Mouse (Mus musculus) NIH3T3 (cell line): ENCODE results near the gene Socs2.

Source experiments
- DNase-seq: peaks from one replicate; pipeline ENCODE4 v3.0.0-alpha.2; 2012; ENCODE audit warnings: low read depth

Socs2 gene

DNA sequence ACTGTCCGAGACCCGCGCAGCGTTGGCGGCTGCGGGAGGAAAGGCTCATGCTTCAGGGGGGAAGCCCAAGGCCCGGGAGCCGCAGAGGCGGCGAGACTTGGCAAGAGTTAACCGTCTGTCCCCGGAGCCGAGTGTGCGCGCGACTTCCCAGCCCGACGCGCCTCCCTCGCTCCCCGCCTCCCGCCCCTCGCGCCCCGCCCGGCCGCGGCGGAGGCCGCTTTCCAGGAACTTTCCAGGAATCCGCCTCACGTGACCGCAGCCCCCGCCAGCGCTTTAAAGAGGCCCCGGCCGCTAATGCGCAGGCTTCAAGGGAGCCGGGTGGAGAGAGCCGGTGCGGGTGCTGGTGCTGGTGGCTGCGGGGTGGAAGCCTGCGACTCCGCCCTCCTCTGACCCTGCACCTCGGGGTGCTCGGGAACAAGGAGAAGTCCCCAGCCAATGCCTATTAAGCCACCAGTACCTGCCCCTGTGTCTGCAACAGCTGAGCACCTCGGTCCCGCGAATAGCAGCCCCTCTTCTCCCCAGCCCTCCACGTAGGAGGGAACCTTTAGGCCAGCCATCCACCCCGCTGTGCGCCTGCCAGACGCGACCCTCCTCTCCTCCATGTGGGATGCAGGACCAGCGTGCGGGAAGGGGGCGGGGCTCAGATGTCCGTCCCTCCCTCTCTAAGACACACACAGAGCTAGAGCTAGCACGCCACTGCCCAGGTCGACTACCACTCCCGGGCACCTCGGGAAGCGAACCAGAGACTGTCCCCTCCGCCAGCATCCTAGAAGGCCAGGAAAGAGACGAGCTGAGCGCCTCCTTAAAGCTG, at the start of gene Socs2:
Gene Socs2 (minus strand): TSS at position 496 of the 811 bp plus-strand sequence.
- DNase-seq, result peak; percentile 96

DNA sequence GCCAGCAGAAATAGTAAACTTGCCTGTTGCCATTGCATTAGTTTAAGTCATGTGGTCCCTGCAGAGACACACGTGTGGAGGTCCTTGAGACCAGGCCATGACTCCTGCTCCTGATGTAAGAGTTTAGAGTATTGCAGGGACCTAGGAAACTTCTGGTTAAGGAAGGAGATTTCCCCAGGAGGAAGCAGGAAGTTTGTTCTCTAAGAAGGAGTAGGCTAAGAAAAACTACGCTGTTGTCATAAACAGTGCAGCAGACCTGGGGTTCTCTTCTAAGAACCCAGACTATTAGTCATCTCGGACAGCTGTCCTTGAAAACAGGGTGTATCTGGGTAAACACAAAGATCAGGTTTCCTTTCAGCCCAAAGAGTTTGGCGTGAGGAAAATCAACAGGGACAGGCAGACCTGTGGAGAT, 48.5 kb upstream of the Socs2 start:
- DNase-seq, result no peak

DNA sequence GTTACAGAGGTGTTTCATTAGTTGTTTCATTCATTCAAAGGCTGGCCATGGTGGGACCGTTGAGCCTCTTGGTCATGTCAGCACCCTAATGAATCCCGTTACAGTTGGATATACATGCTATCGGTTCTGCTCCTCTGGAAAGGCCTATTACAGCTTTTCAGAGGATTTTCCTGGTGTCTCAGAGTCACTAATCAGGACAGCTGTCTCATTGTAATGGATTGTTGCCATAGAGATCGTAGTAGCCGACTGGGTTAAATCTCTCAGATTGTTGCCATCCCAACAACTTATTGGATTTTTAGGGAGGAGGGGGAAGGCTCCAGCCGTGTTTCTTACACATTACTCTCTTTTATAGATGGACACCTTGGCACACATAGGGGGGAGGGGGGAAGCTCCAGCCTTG, 47.5 kb upstream of the Socs2 start:
- DNase-seq, result no peak

DNA sequence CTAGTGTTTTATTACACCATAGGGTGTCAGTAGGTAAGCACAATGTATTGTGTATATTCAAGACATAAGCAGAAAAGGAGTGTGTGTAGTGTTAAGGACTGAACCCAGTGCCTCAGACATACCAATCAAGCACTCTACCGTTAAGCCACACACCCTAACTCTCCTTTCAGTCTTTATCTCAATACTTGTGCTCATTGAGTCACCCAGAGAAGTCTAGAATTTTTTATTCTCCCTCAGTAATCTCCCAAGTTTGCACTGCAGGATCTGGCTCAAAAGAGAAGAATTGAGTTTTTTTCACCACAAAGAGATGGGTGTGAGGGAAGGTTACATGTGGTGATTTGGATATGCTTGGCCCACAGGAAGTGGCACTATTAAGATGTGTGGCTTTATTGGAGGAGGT, 45.3 kb upstream of the Socs2 start:
- DNase-seq, result no peak

DNA sequence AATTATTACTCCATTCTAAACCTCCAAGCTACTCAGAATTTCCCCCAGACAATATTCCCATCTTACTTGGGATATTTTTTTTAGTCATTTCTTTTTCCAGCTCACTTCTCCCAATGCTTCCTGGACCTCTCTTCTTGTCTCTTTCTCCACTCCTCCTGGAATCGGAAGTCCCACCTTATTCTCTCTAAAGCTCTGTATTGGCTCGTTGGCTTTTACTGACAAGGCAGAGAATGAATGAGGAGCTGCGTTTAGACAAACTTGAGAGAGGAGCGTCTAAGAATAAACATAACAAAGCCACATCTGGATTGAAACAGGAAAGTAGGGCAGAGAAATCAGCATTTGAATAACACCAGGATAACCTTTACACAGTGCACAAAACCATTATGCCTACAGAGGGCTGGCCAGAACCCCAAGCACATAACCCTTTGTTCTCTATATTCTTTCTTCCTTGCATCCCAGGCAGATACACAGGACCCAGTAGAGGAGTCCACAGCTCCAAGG, 44.1 kb upstream of the Socs2 start:
- no peak for DNase-seq

DNA sequence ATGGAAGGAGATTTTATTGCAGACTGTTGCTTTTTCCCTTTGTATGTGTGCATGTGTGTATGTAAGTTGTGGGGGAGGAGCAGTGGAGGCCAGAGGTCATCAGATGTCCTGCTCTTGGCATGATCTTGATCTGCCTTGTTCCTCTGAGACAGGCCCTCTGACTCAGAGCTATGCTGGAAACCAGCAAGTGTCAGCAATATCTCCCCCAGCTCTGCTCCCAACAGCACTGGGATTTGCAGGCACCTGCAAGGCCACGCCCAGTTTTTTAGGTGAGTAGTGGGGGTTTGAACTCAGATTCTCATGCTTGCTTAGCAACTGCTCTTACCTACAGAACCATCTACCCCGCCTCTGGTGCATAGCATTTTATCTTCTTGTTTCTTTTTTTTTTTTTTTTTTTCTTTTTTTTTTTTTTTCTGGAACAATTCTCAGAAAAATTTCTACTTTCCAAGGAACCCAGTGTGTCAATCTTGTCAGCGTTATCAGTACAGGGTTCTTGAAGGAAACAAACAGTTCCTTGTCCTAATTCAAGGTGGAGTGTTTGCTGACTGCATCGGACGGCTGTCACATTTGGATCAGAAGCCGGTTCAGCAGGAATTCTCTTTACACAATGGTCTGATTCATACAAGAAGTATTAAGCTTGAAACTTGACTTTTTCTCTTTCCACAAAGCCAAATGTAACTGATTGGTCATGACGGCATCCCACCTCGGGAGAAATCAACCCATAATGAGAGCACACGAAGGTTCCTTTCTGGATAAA, 41.2 kb upstream of the Socs2 start:
- DNase-seq, result no peak

DNA sequence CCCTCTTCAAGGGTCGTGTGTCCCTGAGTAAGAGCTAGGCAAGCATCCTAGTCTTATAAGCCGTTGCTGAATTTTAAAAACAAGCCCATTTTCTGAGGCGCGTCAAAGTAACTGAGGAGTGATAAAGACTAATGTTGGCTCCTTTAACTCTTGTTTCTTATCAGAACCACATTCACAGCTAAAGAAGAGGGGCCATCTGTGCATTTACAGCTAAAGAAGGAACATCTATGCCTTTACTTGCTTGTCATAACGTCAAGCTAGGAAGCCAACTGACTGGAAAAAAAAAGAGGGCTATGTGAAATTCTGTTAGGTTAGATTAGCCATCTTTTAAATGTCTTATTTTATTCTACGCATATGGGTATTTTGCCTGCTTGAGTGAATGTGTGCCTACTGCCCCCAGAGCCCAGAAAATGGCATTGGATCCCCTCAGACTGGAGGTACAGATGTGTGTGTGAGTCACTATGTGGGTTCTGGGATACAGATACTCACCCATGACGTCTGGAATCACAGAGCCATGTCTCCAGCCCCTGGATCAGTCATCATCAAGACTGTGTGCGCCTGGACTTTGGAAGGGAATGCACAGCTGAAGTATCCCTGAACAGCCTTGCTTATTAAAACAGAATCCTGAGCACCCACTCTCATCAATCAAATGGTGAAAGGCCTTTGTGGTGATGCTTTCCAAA, 40.5 kb upstream of the Socs2 start:
- no peak for DNase-seq

DNA sequence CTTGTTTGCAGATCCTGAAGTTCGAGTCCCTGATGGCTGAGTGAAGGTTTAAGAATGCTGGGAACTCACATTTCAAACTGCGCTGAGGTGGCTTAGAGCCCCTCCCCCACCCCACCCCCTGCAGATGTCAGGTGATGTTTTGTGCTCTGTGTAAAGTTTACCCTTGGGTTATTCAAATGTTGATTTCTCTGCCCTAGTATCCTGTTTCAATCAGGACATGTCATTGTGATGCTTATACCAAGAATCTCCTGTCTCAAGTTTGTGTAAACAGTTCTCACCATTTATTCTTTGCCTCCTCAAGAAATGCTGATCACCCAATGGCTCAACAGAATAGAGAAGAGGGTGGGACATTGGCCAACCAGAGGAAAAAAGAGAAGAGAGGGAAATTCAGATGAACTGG, 39.1 kb upstream of the Socs2 start:
- DNase-seq, result no peak

DNA sequence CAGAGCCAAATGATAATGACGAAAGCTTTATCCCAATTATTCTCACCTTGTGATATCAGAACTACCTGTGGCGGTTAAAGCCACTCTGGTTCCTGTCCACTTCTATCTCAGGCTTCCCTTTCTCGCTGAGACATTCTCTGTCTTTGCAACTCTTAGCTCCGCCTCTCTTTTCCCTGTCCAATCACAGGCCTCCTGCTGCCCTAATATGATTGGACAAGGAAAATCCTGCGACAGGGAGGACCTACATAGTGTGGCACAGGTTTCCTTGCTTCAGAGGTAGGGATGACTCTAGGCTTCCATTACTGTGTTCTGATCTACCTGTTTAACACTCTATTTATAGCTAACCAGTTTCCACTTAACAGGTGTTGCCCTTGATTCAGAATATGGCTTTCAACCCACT, 36.3 kb upstream of the Socs2 start:
- DNase-seq, result no peak

DNA sequence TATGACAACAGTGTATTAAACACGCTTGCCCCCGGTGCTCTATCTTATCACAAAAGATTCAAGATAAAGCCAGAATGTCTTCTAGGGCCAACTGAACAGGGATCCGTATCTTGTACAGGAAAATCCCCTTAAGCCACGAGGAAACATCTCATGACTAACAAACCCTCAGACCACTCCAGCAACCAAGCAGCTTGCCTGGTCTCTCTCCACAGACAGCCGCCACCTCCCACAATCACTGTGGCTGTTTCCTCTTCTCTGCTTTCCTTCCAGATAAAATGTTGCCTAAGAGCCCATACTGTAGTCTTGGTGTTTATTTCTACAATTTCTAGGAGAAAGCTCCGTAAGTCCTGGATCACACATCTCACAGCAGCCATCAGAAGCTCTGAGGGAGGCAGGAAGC, 32.1 kb upstream of the Socs2 start:
- DNase-seq, result no peak

DNA sequence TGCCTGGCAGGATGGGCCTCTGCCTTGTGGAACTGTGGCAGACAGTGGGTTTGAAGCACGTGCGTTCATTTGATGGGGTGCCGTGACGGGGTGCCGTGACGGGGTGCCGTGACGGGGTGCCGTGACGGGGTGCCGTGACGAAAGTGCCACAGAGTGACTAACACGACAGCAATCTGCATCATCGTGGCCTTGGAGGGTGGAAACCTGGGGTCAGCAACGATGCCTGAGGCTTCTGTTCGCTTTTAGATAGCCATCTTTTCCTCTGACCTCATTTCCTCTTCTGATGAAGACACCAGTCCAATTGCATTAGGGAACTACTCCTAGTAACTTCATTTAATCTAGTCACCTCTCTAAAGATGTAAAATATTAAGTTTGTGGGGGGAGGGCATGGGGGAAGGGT, 31.0 kb upstream of the Socs2 start:
- DNase-seq, result no peak

DNA sequence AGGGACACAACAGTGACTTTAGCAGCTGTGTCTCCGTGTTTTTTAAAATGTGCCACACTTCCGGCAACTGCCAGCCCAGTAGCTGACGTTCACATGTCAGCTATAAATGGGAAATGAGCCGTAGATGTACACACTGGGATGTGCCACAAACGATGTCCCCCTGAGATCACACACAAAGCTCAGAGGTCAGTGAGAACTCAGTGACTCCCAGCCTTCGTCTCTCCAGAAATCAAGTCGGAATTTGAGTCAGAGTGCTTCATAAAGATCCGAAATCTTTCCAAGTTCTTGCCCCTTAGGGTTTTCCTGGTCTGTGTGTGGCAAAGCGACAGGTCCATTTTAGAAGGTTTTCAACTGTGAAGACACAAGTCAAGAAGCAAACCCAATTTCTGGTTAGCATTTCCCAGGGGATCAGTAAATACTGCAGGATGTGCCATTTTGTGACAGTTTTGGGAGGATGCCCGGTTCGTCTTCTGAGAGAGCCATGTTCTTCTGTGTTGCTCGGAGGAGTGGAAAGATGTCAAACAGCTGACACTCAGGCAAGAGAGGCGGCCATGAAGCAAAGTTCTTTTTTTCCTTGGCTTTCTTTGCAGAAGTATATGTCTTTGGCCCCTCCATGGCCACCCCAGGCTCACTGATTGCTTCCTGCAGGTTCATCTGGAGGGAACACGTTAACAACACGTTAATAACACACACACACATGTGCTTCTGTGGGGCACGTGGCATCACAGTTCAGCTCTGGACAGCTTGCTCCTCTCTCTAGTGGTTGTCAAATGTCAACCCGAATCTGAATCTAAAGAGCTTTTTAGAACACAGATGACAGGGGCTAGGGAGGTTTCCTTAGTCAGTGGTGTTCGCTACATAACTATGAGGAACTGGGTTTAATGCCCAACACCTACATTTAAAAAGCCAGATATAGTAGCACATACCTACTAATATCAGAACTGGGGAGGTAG, 28.4 kb upstream of the Socs2 start:
- peak; percentile 14 for DNase-seq

DNA sequence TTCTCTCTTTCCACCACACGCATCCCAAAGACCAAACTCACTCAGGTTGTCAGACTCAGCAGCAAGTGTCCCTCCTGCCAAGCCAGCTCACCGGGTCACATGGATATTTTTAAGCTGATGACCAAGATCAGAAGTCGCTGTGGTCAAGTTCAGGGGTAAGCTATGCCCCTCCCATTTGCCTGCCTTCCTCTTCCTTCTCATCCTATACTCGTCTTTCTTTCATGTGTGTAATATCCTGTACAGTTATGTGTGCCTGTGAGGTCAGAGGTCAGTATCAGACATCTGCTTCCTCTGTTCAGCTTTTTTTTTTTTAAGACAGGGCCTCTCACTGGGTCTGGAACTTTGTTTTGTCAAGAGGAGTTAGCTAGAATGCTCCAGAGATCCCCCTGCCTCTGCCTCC, 25.4 kb upstream of the Socs2 start:
- DNase-seq, result no peak

DNA sequence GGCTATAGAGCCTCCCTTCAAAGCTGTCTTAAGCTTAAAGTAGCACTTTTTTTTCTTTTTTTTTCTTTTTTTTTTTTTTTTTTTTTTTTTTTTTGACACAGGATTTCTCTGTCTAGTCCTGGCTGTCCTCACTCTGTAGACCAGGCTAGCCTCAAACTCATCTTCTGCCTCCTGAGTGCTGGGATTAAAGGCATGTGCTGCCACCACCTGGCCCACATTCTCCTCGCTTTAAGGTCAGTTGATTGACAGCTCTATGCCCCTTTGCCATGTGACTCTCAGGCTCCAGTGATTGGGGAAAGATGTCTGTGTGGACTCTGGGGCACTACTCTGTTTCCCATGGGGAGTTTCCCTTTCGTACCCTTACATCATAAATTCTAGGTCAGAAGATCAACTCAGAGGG, 23.6 kb upstream of the Socs2 start:
- DNase-seq, result no peak

DNA sequence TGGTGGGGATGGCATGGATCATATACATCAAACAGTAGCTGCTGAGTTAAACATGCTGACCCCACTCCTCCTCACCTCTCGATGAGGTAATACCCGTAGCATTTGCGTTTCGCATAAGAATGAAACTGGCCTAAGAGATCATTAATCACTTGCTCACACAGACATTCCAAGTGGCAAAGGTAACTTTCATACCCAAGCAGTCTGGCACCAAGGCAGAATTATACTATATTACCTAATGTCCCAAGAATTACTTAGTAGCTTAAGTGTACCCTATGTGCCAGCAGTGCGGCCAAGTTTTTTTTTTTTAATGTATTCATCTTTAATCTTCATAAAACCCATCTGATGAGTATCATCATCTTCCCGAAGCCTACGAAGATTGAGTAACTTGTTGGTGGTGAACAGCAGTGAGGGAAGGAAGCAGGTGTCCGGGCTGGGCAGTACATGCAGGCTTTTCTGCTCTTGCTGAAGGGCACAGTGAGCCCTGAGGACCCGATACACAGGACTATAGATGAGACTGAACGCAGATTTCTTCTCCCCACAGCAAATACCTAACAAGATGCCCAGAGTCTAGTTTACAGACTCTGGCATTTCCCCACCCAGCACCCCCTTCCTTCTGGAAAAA, 22.8 kb upstream of the Socs2 start:
- DNase-seq, result no peak

DNA sequence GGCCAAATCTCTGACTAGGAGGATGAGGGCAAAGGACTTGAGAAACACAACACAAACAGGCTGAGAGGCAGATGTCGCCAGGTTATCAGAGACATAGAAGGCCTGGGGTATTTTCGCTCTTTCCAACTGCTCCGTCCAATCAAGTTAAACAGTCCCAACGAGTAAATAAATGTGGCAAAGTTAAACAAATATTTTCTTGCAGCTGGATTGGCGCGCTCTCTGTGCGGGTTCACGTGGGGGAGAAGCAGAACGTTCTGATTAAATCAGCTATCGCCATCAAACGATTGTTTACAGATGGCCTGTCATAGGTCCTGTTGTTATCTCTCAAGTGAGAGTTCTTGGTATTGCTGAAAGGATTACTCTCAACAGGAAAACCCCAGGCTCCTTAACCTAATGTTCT, 22.0 kb upstream of the Socs2 start:
- no peak for DNase-seq

DNA sequence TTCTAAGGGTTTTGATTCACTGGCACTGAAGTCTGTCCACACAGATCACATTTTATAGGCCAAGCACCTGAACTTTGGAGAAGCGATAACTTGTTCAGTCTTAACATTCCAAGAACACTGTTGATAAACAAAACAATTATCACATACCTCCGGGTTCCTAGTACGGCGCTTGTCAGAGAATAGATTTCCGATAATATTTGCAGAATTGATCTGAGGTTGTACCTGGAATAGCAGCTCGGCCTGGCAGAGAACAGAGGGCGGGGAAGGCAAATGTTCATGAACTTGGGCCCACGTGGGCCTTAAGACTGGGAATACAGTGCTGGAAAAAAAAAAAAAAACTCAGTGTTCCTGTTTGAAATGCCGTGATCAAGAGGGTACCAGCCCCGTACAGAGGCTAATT, 13.3 kb upstream of the Socs2 start:
- DNase-seq, result no peak

DNA sequence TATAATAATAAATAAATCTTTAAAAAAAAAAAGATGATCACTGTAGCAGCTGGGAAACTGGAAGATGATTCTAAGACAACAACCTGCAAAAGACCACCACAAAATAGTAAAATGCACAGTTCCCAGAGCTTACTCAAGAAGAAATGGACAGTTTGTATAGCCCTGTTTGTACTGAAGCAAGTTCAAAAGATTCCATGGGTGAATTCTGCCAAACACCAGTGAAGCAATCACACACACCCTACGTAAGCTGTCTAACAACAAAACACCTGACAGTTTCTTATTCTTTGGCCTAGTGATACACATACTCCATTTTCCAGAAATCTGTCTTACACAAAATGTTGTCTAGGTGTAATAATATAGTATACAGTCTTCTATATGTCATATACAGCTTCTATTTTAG, 12.1 kb upstream of the Socs2 start:
- DNase-seq, result no peak

DNA sequence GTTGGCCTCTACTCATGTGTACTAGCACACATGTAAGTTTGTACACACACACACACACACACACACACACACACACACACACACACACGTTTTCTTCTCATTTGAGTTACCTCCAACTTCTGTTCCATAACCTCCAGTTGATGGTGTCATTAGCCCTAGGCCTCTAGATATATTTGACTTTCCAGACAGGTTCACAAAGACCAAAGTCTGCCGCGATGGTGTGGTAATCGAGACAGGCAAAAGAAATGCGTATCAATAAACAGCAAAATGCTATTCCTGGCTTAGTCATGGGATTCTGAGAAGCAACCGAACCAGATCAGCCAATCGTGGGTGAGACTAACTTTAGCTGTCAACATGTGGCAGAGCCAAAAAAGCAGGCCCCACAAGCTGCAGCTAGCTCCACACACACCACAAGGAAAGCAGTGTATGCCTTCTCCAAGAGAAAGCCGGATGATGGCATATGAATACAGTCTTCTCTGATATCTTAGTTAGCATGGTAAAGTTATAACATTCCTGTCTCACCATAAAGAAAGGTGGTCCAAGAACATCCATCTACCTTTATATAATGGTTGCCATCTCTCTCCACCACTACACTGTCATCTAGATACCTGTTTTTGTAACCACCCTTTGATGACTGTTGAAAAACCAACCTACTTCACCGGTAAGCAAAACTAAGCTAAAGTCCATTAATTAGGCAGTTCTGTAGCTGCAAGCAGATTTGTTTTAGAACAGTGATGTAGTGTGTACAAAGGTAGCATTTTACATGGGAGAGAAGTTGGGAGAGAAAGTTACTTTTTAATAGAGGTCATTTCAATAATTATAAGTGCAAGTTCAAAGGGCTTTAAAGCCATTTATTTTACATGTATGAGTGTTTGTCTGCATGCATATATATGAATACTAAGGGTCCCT, 9.5 kb upstream of the Socs2 start:
- no peak for DNase-seq

DNA sequence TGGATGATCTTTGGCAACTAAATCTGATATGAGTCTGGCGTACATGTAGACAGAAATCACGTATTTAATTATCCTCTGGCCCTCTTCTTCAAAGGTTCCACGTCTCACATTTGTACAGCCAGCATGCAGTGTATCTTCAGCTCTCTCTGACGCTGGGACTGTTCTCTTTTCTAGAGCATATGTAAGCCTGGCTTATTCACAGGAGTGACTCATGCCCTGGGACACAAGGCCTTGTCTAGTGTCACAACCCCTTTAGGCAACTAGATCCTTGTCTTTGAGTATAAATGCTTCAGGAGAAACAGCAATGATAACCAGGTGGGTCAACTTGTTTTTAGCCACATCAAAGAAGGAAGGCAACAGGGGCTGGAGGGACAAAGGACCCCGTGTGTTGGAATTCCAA, 5.7 kb upstream of the Socs2 start:
- DNase-seq, result no peak
